Mouse (Mus musculus): ENCODE measurements at regions not wholly inside any gene's neighbourhood (a gene's known extent, or its start where the extent isn't known, plus 50 kb on each side); places are given as distances from the start of the nearest gene placed in this dataset.

DNA sequence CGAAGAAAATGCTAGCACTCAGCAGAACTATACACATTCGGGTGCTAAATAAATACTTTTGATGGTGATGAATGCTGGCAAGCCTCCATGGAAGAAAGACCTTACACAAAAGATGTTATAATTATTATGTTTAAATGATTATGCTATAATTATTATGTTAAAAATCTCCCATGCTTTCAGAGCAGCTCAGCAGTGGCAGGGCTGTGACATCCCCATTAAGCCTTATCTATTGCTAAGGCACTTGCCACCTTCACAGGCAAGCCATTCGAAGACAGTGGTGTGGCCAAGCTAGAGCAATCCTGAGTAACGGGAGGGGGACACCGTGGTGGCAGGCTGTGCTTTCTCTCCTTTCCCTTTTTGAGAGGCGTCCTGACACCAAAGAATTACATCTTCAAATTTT is 869.9 kb downstream of the Tmem182 start:
- ATAC-seq (no peak), DNase-seq (no peak)
- Histone ChIP-seq H3K4me3 (ENCODE audit: low read depth, low read length) (no peak overlapping the region), H3K9ac (replicated peaks) (no peak overlapping the region), H3K27me3 (ENCODE audit: insufficient read depth, low read length) (no peaks in the 10 kb centered on the region), H3K36me3 (replicated peaks; ENCODE audit: insufficient read depth, low read length) (no peaks in the 10 kb centered on the region), H3K4me2 (ENCODE audit: low read depth, low read length) (no peak overlapping the region), H3K4me1 (ENCODE audit: insufficient read depth) (no peaks in the 10 kb centered on the region), H3K9me3 (ENCODE audit: low read length) (no peaks in the 10 kb centered on the region), H3K27ac (ENCODE audit: low read depth) (no peak overlapping the region)
- 49% methylated on average over 6 of the region's 6 CpGs for WGBS (ENCODE audit: insufficient replicate concordance)
- TF ChIP-seq EP300 (IDR thresholded peaks at IDR 0.05; ENCODE audit: low read depth) (no peak), CTCF (IDR thresholded peaks at IDR 0.05; ENCODE audit: low read depth) (no peak)

DNA sequence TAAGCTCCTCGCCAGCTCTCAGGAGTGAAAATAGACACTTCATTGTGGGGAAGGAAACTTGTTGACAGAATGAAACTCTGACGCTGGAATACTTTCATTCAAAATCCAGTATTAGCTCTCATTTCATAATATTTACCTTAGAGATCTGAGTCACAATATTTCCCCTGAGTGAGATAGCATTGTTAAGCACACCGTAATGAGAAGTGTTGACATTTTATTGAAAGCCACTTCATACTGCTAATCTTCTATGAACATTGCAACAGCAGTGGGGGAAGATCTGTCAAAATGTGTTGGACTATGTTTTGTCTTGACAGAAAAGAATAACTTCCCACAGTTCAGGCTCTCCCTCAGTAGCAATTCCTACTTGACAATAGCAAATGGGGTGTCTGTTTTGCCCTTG is 900.3 kb downstream of the Tmem182 start:
- 62% methylated on average over 3 of the region's 3 CpGs for WGBS (ENCODE audit: insufficient replicate concordance)
- Histone ChIP-seq H3K9ac (replicated peaks) (no peak overlapping the region), H3K36me3 (replicated peaks; ENCODE audit: insufficient read depth, low read length) (no peaks in the 10 kb centered on the region), H3K27ac (ENCODE audit: low read depth) (no peak overlapping the region), H3K4me1 (ENCODE audit: insufficient read depth) (no peaks in the 10 kb centered on the region), H3K27me3 (ENCODE audit: insufficient read depth, low read length) (no peaks in the 10 kb centered on the region), H3K9me3 (ENCODE audit: low read length) (no peaks in the 10 kb centered on the region), H3K4me3 (ENCODE audit: low read depth, low read length) (no peak overlapping the region), H3K4me2 (ENCODE audit: low read depth, low read length) (no peak overlapping the region)
- DNase-seq (no peak), ATAC-seq (no peak)
- TF ChIP-seq CTCF (IDR thresholded peaks at IDR 0.05; ENCODE audit: low read depth), result no peak

DNA sequence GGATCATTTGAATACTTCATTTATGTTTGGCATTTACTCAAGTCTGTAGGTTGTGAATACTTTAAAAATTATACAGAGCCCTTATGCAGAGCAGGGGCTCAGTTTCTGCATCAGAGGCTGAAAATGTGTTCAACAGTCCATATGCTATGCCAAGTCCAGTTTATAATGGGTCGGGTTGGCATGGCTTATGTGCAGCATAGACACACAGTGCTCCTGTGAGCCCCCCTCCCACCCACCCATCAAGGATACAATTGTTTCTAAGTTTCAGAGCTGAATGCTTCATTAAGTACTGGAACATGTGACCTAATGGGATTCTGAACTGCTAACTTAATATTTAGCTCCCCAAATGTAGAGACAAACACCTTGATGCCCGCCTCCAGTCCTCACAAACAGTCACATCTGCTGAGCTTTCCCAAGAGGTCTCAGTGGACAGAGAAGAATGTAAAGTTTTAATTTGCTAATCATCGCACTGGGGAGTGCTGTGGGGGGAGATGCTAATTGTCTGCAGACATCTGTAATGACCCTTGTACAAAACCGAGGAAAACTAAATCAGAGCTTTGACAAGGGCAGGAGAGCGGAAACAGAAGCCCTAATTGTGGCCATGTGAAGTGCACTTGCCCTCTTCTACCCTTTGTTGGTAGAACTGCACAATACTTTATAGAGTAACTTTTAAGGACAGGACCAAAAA is 937.4 kb downstream of the Tmem182 start:
- Histone ChIP-seq H3K9ac (replicated peaks) (no peak overlapping the region), H3K27me3 (ENCODE audit: insufficient read depth, low read length) (no peaks in the 10 kb centered on the region), H3K9me3 (ENCODE audit: low read length) (no peaks in the 10 kb centered on the region), H3K4me3 (ENCODE audit: low read depth, low read length) (no peak overlapping the region), H3K4me2 (ENCODE audit: low read depth, low read length) (no peak overlapping the region), H3K27ac (ENCODE audit: low read depth) (no peak overlapping the region), H3K36me3 (replicated peaks; ENCODE audit: insufficient read depth, low read length) (no peaks in the 10 kb centered on the region), H3K4me1 (ENCODE audit: insufficient read depth) (no peaks in the 10 kb centered on the region)
- ATAC-seq (no peak), DNase-seq (no peak)
- WGBS (ENCODE audit: insufficient replicate concordance), result 79% methylated on average over 5 of the region's 5 CpGs
- no peak for TF ChIP-seq CTCF (IDR thresholded peaks at IDR 0.05; ENCODE audit: low read depth)
- TF ChIP-seq EP300 (IDR thresholded peaks at IDR 0.05; ENCODE audit: low read depth), result no peak

DNA sequence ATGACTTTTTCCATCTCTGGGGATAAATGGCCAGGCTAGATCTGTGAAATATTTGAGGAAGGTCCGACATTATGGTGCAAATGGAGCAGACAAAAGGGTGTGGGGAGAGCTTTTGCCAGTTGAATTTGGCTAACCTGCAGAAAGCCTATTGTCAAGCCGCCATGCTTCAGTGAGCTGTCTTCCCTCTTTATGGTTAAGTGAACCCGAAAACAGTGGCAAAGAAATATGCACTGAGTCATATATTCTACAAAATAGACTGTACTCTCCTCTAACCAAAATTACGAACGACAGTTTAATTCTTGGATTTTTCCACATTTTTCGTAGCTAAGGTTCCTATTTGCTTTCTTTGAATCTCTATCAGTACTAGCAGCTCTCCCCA is 937.9 kb downstream of the Tmem182 start:
- Histone ChIP-seq H3K4me1 (ENCODE audit: insufficient read depth) (no peaks in the 10 kb centered on the region), H3K9ac (replicated peaks) (no peak overlapping the region), H3K9me3 (ENCODE audit: low read length) (no peaks in the 10 kb centered on the region), H3K27me3 (ENCODE audit: insufficient read depth, low read length) (no peaks in the 10 kb centered on the region), H3K4me3 (ENCODE audit: low read depth, low read length) (no peak overlapping the region), H3K27ac (ENCODE audit: low read depth) (no peak overlapping the region), H3K4me2 (ENCODE audit: low read depth, low read length) (no peak overlapping the region), H3K36me3 (replicated peaks; ENCODE audit: insufficient read depth, low read length) (no peaks in the 10 kb centered on the region)
- DNase-seq, result no peak
- 76% methylated on average over 6 of the region's 6 CpGs for WGBS (ENCODE audit: insufficient replicate concordance)
- TF ChIP-seq CTCF (IDR thresholded peaks at IDR 0.05; ENCODE audit: low read depth), result no peak
- no peak for TF ChIP-seq EP300 (IDR thresholded peaks at IDR 0.05; ENCODE audit: low read depth)
- no peak for ATAC-seq

DNA sequence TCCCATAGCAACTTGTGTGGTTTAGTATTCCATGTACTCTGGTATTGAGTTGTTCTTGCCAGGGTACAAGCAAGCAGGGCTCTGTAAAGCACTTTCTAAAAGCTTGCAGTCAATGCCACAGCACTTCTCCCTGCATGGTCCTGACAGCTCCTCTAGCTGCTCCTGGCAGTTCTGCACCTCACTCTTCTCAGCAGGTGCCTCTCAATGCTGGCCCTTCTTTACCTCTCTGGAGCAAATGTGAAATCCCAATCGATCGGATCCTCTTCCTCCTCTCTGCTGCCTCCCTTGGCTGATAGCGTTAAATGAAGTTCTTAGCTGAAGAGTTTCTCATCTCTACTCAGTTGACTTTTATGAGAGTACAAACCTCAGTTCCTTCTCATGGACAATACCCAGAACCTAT is 939.1 kb downstream of the Tmem182 start:
- Histone ChIP-seq H3K9me3 (ENCODE audit: low read length) (no peaks in the 10 kb centered on the region), H3K27ac (ENCODE audit: low read depth) (no peak overlapping the region), H3K36me3 (replicated peaks; ENCODE audit: insufficient read depth, low read length) (no peaks in the 10 kb centered on the region), H3K4me3 (ENCODE audit: low read depth, low read length) (no peak overlapping the region), H3K4me1 (ENCODE audit: insufficient read depth) (no peaks in the 10 kb centered on the region), H3K9ac (replicated peaks) (no peak overlapping the region), H3K4me2 (ENCODE audit: low read depth, low read length) (no peak overlapping the region), H3K27me3 (ENCODE audit: insufficient read depth, low read length) (no peaks in the 10 kb centered on the region)
- WGBS (ENCODE audit: insufficient replicate concordance), result 45% methylated on average over 3 of the region's 3 CpGs
- DNase-seq, result no peak
- TF ChIP-seq EP300 (IDR thresholded peaks at IDR 0.05; ENCODE audit: low read depth), result no peak
- TF ChIP-seq CTCF (IDR thresholded peaks at IDR 0.05; ENCODE audit: low read depth), result no peak
- ATAC-seq, result no peak

DNA sequence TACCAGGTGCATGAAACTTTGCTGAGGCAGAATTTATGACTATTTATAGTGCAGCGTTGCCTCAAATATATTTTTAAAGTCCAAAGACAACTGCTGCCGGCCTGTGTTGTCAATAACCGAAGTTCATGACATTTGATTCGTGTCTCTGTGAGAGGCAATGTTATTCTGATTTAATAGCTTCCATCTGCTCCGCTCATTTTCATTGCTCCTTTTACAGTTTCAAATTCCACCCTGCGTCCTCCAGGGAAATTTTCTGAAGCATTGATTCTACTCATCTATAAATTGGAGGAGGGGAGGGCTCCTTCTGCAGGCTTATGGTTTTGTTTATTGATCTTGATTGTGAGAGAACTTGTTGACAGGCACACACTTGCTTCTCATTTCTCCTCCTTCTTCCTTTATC is 936.2 kb upstream of the Pou3f3 start:
- 75% methylated on average over 6 of the region's 6 CpGs for WGBS (ENCODE audit: insufficient replicate concordance)
- H3K4me2 ChIP-seq (ENCODE audit: low read depth, low read length), result no peak overlapping the region
- DNase-seq, result no peak
- H3K9me3 ChIP-seq (ENCODE audit: low read length), result no peaks in the 10 kb centered on the region
- no peak overlapping the region for H3K27ac ChIP-seq (ENCODE audit: low read depth)
- no peak for ATAC-seq
- H3K27me3 ChIP-seq (ENCODE audit: insufficient read depth, low read length), result no peaks in the 10 kb centered on the region
- H3K36me3 ChIP-seq (replicated peaks; ENCODE audit: insufficient read depth, low read length), result no peaks in the 10 kb centered on the region
- H3K4me1 ChIP-seq (ENCODE audit: insufficient read depth), result no peaks in the 10 kb centered on the region
- H3K4me3 ChIP-seq (ENCODE audit: low read depth, low read length), result no peak overlapping the region
- TF ChIP-seq EP300 (IDR thresholded peaks at IDR 0.05; ENCODE audit: low read depth), result no peak
- no peak overlapping the region for H3K9ac ChIP-seq (replicated peaks)

Data from liver, postnatal 0 days (tissue).